Mouse (Mus musculus): ENCODE results near the gene Strap. TPM values are rescaled to one million over a fixed set of nuclear protein-coding genes. Genes with fewer than 3 reads are reported as not detected.
A peak's percentile ranks its signal among the peaks of the same experiment; 100 is the strongest.

Strap gene
- polyA plus RNA-seq, 1 experiment from 2014 or later = 147 TPM

DNA sequence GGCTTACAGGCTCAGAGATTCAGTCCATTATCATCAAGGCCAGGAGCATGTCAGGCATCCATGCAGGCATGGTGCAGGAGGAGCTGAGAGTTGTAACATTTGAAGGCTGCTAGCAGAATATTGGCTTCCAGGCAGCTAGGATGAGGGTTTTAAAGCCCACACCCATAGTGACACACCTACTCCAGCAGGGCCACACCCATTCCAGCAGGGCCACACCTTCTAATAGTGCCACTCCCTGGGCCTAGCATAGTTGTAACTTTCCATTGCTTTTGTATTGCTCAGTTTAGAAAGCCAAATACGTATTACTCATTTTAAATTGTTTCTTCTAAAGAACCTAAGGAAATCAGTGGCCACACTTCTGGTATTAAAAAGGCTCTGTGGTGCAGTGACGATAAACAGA, 6.1 kb downstream of the Strap start:
- no peak for ATAC-seq
- no peaks in the 10 kb centered on the region for H3K27me3 ChIP-seq (replicated peaks)
- peaks cover 20% of the 10 kb centered on the region for H3K36me3 ChIP-seq
- H3K9ac ChIP-seq = no peak overlapping the region
- WGBS = 85% methylated on average over 2 of the region's 2 CpGs
- no peak overlapping the region for H3K4me3 ChIP-seq (replicated peaks)
- H3K4me2 ChIP-seq (replicated peaks) = no peak overlapping the region
- H3K9me3 ChIP-seq = no peaks in the 10 kb centered on the region
- H3K27ac ChIP-seq = no peak overlapping the region
- H3K4me1 ChIP-seq (replicated peaks) = peaks cover 5% of the 10 kb centered on the region

DNA sequence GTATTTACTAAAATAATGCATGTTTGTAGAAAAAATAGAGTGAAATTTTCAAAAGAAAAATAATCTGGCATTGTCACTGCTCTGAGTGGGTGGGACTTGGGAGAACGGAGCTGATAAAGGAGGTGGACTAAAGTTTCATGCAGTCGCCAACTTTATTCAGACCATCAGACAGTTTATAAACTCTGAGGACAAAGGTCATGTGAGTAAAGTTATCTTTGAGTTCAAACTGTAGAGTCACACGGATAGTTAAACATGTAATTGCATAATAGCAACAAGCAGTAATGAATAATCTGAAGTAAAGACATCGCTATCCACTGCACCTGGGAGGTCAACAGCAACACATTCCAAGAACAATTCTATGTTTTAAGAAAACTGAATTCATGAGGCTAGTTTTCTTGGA, 9.8 kb downstream of the Strap start:
- Histone ChIP-seq H3K27ac (no peak overlapping the region), H3K4me3 (replicated peaks) (no peak overlapping the region), H3K27me3 (replicated peaks) (no peaks in the 10 kb centered on the region), H3K4me1 (replicated peaks) (no peaks in the 10 kb centered on the region), H3K36me3 (peaks cover 35% of the 10 kb centered on the region), H3K9me3 (no peaks in the 10 kb centered on the region), H3K9ac (no peak overlapping the region), H3K4me2 (replicated peaks) (no peak overlapping the region)
- 60% methylated on average over 4 of the region's 4 CpGs for WGBS
- peak; percentile 86 for ATAC-seq

DNA sequence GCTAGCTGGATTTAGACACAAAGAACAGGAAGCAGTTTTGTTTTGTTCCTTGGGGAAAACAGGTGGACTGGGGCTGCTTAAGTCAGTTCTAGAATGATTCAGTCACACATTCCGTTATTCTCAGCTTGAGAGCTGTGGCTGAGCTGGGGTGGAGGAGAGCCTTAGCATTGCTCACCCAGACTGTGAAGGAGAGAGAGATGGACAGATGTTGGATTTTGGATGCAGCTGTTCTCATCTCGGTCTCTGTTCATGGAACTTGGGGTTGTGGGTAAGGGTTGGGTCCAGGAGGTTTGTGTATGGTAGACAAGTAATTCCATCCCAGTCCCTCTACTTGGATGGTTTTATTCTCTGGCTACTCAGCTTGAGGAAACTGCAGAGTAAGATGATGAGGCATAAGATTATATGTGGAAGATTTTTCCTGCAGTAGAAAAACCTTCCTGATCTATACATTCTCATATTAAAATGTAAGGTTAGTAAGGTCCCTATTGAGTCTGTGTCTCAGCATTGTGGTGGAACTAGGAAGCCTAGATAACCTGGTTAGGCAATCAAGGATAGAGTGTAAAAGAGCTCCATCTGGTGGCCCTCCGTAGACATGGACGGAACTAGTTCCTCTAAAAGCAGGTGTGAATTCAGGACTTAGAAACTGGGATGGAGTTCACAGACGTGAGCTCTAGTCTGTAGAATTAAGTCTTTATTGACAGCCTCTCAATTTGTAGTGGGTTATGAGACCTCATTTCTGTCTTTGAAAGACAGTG, 12.5 kb downstream of the Strap start:
- 75% methylated on average over 5 of the region's 5 CpGs for WGBS
- Histone ChIP-seq H3K9me3 (no peaks in the 10 kb centered on the region), H3K36me3 (peaks cover 26% of the 10 kb centered on the region), H3K9ac (no peak overlapping the region), H3K4me3 (replicated peaks) (no peak overlapping the region), H3K4me2 (replicated peaks) (no peak overlapping the region), H3K4me1 (replicated peaks) (no peaks in the 10 kb centered on the region), H3K27me3 (replicated peaks) (no peaks in the 10 kb centered on the region), H3K27ac (no peak overlapping the region)
- no peak for ATAC-seq

DNA sequence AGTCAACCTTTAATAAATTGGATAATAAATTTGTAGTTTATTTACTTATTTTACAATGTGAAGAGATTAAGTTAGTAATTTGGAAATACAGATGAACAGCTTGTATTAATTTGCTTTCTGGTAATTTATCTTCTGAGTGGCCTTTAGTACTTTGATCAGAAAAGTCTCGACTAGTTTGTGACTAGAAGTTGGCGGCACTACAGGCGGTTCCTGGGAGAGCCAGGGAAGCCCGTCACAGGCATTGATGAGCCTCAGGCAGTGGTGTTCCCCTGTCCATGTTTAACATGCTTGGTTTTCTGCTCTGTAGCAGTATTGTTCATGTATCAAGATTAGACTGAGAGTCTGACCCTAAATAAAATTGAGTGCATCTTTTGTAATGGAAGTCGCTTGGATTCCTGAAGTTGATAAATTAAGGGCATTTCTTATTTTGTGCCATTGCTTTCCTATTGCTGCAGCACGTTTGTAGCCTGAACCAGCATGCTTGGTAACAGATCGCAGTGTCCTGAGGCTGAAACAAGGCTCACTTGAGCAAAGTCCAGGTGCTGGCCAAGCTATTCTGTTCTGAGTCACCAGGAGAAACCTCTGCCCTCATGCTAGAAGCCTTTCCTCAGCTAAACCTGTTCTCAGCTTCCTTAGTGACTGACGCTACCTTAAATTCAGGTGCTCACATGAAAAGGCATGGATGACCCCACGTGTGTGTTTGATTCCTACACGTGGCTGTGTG, 16.8 kb downstream of the Strap start:
- WGBS = 76% methylated on average over 10 of the region's 10 CpGs
- 0 out of 2 replicates have a peak, but pooled peaks cover 6% of the 10 kb centered on the region for H3K4me1 ChIP-seq (replicated peaks)
- H3K36me3 ChIP-seq = peaks cover 17% of the 10 kb centered on the region
- peak; percentile 69 for ATAC-seq
- peak overlapping the region; percentile 72 for H3K27ac ChIP-seq
- H3K27me3 ChIP-seq (replicated peaks) = no peaks in the 10 kb centered on the region
- H3K4me2 ChIP-seq (replicated peaks) = no peak overlapping the region
- H3K9me3 ChIP-seq = no peaks in the 10 kb centered on the region
- no peak overlapping the region for H3K4me3 ChIP-seq (replicated peaks)
- H3K9ac ChIP-seq = no peak overlapping the region

DNA sequence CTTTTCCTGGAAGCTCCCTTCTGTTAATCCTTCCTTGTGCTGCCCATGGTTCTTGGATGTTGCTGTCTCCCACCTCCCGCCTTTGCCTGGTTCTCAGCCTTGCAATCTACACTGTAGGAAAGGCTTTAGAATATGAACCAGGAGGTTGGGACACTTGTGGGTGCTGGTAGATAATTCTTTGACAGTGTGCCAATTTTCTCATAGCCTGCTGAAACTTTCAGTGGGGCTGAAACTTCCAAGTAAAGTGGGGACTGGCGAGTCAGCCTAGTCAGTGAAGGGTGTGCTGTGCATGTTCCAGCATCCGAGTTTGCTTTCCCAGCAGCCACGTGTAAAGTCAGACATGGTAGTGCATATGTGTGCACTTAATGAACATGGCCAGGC, 17.4 kb downstream of the Strap start:
- Histone ChIP-seq H3K4me3 (replicated peaks) (no peak overlapping the region), H3K9ac (no peak overlapping the region), H3K9me3 (no peaks in the 10 kb centered on the region), H3K4me2 (replicated peaks) (no peak overlapping the region), H3K27me3 (replicated peaks) (no peaks in the 10 kb centered on the region), H3K27ac (peak overlapping the region; percentile 51), H3K36me3 (peaks cover 17% of the 10 kb centered on the region), H3K4me1 (replicated peaks) (0 out of 2 replicates have a peak, but pooled peaks cover 6% of the 10 kb centered on the region)
- WGBS = 81% methylated on average over 4 of the region's 4 CpGs
- no peak for ATAC-seq

DNA sequence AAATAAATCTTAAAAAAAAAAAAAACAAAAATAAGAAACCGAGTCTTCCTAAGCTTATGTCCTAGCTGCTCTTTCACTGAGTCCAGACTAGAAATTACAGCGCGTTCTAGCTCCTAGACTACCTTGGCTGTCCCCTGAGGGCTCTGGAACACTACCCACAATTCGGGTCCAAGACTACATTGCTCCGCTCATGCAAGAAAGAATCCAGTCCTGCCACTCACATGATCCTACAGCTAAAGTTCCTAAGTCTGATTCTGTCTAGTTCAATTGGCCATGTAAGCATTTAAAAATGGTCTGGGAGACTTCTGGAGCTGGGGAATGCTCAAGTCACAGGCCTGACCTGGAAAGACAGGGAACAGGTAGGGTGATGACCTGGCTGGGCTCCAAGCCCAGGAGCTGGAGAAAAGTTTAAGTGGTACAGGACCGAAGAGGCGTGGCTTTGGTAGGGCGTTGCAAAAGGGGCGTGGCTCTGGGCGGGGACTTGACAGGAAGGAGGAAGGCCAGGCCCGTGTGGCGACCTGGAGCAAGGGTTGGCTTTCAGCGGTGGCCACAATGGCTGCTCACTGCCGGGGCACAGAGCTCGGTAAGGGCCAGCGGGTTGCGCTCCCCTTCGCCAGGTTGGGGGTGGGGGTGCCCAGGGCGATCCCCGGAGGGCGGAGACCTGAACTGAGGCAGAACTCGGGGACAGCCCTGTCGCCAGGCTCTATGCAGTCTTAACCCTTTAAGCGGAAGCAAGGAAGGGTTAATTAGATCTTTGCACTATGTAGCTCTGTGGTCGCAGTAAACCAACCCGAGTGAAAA, 19.4 kb downstream of the Strap start, which contains the start of gene Dera:
TSS of gene Dera (plus strand) at position 491 of the 801 bp plus-strand sequence.
- H3K9ac ChIP-seq = peak within 1 kb of the TSS; percentile 84
- no peaks in the 10 kb centered on the region for H3K27me3 ChIP-seq (replicated peaks)
- H3K4me2 ChIP-seq (replicated peaks) = peak within 1 kb of the TSS; percentile 72
- peaks cover 7% of the 10 kb centered on the region for H3K36me3 ChIP-seq
- peak within 1 kb of the TSS; percentile 84 for H3K27ac ChIP-seq
- H3K9me3 ChIP-seq = no peaks in the 10 kb centered on the region
- WGBS = 13% methylated on average over 26 of the region's 26 CpGs
- H3K4me3 ChIP-seq (replicated peaks) = peak within 1 kb of the TSS; percentile 79
- H3K4me1 ChIP-seq (replicated peaks) = 0 out of 2 replicates have a peak, but pooled peaks cover 6% of the 10 kb centered on the region
- peak; percentile 92 for ATAC-seq

DNA sequence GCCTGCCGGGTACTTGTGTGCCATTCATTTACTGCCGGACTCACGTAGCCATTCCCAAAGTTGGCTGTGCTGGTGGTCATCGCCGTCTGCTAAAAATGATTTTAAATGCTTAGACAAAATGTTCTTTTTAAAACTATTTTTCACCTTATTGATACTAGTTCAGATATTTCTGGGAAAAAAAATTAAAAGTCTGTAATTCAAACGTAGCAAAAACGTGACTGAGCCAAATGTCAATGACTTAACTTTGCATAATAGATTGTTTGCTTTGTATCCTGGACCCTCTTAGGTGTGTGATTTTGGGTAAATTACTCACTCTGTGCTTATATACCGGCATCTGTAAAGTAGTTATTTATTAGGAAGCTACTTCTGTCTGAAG, 20.0 kb downstream of the Strap start:
- 2% methylated on average over 8 of the region's 8 CpGs for WGBS
- Histone ChIP-seq H3K27ac (0 out of 2 replicates have a peak overlapping the region, but pooled peaks have one; percentile 84), H3K36me3 (peaks cover 2% of the 10 kb centered on the region; the same call in 1 of the 2 replicates), H3K27me3 (replicated peaks) (no peaks in the 10 kb centered on the region), H3K4me1 (replicated peaks) (peaks cover 10% of the 10 kb centered on the region; the same call in 1 of the 2 replicates), H3K9ac (peak overlapping the region; percentile 84), H3K9me3 (no peaks in the 10 kb centered on the region), H3K4me3 (replicated peaks) (peak overlapping the region; percentile 79), H3K4me2 (replicated peaks) (peak overlapping the region; percentile 72)
- no peak for ATAC-seq

DNA sequence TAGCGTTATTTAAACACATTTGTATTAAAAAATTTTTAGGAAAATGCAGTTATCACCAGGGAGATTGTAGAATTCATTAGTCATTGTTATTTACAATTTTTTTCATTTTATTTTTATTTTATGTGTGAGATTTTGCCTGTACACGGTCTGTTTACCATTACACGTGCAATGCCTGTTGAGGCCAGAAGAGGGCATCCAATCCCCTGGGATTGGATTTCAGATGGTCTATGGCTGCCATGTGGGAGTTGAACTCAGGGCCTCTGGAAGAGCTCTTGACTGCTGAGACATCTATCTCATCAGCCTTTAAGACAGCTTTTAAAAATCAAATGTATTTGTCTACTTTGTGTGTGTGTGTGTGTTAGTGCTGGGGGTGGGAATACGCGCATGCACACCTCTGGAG, 21.4 kb downstream of the Strap start:
- peaks cover 10% of the 10 kb centered on the region; the same call in 1 of the 2 replicates for H3K4me1 ChIP-seq (replicated peaks)
- no peaks in the 10 kb centered on the region for H3K36me3 ChIP-seq
- H3K27ac ChIP-seq = no peak overlapping the region
- WGBS = 72% methylated on average over 5 of the region's 5 CpGs
- no peak overlapping the region for H3K4me3 ChIP-seq (replicated peaks)
- no peaks in the 10 kb centered on the region for H3K9me3 ChIP-seq
- no peak overlapping the region for H3K4me2 ChIP-seq (replicated peaks)
- no peak overlapping the region for H3K9ac ChIP-seq
- no peak for ATAC-seq
- no peaks in the 10 kb centered on the region for H3K27me3 ChIP-seq (replicated peaks)

DNA sequence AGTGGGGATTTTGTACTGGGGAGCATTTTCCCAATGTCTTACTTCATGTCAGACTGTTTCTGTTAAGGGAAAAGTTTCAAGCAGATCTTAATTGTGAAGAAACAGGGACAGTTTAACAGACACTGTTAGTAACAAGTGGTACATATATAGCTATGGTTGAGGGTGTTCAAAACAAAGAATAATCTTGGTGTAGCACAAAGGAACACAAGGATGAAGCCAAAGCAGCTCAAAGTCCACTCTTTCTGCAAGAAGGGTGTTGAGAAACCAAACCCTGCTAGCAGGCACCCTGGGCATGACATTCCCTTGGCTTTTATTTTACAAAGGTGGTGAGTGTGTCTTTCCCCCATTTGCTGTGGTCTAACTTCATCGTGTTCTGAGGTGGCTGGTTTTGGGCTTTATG, 23.0 kb downstream of the Strap start:
- H3K4me3 ChIP-seq (replicated peaks) = no peak overlapping the region
- no peak overlapping the region for H3K9ac ChIP-seq
- no peaks in the 10 kb centered on the region for H3K36me3 ChIP-seq
- H3K27me3 ChIP-seq (replicated peaks) = no peaks in the 10 kb centered on the region
- no peaks in the 10 kb centered on the region for H3K9me3 ChIP-seq
- no peak overlapping the region for H3K4me2 ChIP-seq (replicated peaks)
- H3K27ac ChIP-seq = no peak overlapping the region
- peaks cover 10% of the 10 kb centered on the region; the same call in 1 of the 2 replicates for H3K4me1 ChIP-seq (replicated peaks)
- WGBS = 90% methylated on average over 1 of the region's 1 CpGs
- ATAC-seq = no peak

DNA sequence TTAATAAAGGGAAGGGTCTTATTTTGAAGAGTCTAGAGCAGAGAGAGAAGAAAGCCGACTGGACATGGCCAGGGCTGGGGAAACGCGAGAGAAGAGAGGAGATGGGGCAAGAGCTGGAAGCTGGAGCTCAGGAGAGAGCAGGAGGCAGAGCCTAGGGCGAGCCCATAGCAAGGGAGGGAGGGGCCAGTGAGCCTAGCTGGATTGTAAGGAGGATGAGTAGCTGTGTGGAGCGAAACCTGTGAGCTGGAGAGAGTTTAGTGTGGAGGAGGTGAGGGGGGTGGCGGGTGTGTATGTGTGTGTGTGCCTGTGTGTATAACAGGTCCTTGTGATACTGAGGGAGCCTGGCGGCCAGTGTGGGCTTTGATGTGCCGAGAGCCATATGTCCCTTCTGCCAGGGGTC, 24.8 kb downstream of the Strap start:
- ATAC-seq = peak; percentile 64
- Histone ChIP-seq H3K4me3 (replicated peaks) (no peak overlapping the region), H3K4me1 (replicated peaks) (peaks cover 8% of the 10 kb centered on the region; the same call in 1 of the 2 replicates), H3K4me2 (replicated peaks) (no peak overlapping the region), H3K9me3 (no peaks in the 10 kb centered on the region), H3K27me3 (replicated peaks) (no peaks in the 10 kb centered on the region), H3K9ac (no peak overlapping the region), H3K36me3 (no peaks in the 10 kb centered on the region), H3K27ac (no peak overlapping the region)
- WGBS = 31% methylated on average over 8 of the region's 8 CpGs

DNA sequence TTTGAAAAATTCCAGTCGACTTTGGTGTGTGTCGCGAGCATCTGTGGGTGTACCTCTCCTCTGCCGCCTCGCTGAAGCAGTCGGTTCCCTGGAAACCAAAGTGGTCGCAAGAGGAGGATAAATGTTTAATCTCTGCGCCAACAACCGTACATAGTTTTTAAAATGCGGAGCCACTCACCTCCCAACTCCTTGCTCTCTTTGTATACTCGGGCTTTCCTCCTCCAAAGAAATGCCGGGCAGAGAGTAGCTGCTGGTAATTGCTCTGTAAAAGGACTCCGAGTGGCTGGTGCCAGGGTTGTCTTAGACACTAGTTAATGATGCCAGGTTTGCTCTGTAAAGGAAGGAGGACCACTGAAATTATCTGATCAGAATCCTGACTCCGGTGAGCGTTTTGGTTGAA, 26.1 kb downstream of the Strap start:
- ATAC-seq = no peak
- no peak overlapping the region for H3K4me3 ChIP-seq (replicated peaks)

More for the DNA sequence above, 26.1 kb downstream of the Strap start:
- WGBS = 74% methylated on average over 15 of the region's 15 CpGs
- no peaks in the 10 kb centered on the region for H3K9me3 ChIP-seq
- H3K27ac ChIP-seq = no peak overlapping the region
- H3K27me3 ChIP-seq (replicated peaks) = no peaks in the 10 kb centered on the region
- H3K4me2 ChIP-seq (replicated peaks) = no peak overlapping the region
- H3K4me1 ChIP-seq (replicated peaks) = peaks cover 5% of the 10 kb centered on the region; the same call in 1 of the 2 replicates
- H3K9ac ChIP-seq = no peak overlapping the region
- no peaks in the 10 kb centered on the region for H3K36me3 ChIP-seq
